Mouse (Mus musculus) lung, postnatal 0 days (tissue): Measurements from ENCODE around the gene Tomm20.

ENCODE experiments used
- CTCF ChIP-seq: IDR thresholded peaks from 2 replicates; pipeline ENCODE4 v1.5.1; 2016; ENCODE audit warnings: antibody characterized with exemption, mild to moderate bottlenecking
- EP300 ChIP-seq: IDR thresholded peaks from 2 replicates; pipeline ENCODE4 v1.6.1; 2016; ENCODE audit warnings: antibody characterized with exemption, mild to moderate bottlenecking, control low read depth

- no peak for TF ChIP-seq CTCF
- TF ChIP-seq EP300 = no peak
Observed at GRCm38 (mm10) chr8:126920386-126920785, 25.3 kb downstream of the Tomm20 start.
